Mouse (Mus musculus): ENCODE results near the gene 4930579F01Rik.
A peak's percentile ranks its signal among the peaks of the same experiment; 100 is the strongest.

Gene 4930579F01Rik

DNA sequence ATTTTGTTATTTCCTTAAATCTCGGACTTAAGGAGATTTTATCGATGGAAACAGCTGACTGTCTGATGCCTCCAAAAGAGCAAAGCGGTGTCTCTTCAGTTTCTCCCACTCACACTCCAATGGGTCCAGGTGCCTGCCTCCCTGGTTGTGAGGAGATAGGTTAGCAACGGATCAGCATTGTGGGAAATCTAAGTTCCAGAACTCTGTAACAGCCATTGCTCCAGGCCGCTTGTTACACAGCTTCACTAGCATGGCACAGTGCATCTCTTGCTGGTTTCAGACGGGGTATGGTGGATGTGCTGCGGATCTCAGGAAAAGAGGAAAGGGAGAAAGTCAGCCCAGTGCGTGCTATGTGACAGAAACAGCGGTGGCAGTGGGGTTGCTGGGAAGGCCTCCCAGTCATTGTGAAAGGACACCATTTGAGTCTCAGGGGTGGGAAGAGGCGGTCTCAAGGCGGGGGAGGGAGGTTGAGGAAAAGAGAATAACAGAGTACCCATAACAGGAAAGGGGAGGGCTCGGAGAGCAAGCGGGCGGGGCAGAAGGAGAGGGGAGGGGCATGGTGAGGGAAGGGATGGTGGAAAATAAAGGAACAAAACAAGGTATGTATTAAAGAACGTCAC is at the start of gene 4930579F01Rik:
Gene 4930579F01Rik, minus strand, starts transcription at position 143 of the 620 bp plus-strand sequence.
- no peak for DNase-seq (ENCODE audit: low spot score)

DNA sequence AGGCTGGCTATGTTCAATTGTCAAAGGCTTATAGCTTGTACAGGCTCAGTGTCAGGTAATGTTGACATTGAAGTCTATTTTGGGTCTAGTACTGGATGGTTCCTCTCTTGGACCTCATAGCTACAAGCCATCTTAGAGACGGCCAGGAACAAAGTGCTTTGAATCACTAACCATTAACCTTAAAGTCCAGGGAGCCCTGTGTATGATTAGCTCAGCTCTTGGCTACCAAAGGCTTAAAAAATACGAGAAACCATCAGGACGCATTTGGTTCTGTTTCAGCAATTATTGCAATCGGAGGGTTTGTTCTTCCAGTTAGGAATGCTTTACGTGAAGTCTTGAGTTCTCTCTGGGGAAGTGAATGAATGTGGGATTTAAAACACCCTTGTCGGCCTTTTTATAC is 49.3 kb upstream of the 4930579F01Rik start:
- no peak for DNase-seq (ENCODE audit: low spot score)

DNA sequence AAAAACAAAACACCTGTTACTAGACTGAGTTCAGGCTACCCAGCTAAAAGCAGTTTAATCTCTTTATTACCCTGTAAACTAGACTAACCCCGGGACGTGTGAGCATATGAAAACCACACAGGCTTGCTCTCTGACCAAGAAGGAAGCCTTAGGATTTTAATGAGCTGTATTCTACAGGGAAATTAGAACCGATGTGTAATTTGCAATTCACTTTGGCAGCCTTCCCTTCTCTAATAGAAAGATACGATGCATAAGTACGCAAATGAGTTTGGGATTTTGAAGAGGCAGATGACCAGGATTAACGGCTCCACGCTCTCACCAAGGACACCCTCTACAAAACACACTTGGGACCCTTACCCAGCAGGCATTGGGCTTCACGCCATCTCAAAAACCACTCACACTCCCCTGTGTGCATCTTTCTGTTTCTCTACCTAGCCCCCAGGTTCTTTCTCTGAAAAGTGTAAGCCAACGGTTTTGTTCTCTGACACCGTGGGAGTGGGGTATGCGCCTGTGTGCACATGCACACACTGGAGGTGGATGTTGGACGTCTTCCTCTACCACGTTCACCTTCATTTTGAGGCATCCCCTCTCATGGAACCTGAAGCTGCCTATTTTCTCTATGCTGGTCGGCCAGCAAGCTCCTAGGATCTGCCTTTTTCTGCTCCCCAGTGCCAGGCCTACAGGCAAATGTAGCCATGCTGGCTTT is 48.5 kb upstream of the 4930579F01Rik start:
- no peak for DNase-seq (ENCODE audit: low spot score)

DNA sequence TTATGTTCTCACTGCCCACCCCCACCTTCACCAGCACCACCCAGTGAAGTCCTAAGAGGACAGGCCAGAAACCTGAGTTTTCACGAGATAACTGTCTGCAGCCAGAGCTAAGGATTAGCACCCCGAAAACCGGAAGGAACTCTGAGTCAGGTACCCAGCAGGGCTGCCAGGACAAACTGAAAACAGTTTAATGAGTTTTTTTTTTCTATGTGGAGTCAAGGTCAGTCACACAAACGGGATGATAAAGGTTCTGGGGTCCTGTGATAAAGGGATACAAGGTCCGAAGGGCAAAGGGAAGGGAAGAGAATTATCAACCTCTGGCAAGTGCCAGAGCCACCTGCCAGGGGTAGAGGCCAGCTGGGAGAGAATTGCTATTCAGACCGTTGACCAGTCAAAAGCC is 47.7 kb upstream of the 4930579F01Rik start:
- DNase-seq (ENCODE audit: low spot score) = no peak

DNA sequence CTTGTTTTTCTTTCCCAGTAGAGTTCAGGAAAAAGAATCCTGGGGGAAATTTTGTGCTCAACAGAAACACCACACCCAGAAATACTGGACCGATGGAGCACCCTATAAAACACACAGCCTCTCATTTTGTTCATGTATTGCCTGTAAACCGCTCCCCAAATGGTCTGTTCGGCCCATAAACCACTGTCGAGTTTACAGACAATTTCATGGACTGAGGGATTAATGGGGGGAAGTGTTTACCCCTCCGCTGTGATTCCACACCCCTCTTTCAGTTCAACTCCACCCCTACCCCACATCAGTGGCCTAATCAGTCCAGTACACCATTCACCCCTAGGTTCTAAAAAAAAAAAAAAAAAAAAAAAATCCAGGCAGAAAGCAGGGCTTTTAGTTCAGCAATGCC is 47.3 kb upstream of the 4930579F01Rik start:
- no peak for DNase-seq (ENCODE audit: low spot score)

GRCm38 (mm10) chr3:138240411-138240810 is 46.8 kb upstream of the 4930579F01Rik start:
- no peak for DNase-seq (ENCODE audit: low spot score)

- no peak for DNase-seq (ENCODE audit: low spot score)
Measured at GRCm38 (mm10) chr3:138239461-138239860, 45.8 kb upstream of the 4930579F01Rik start.

- no peak for DNase-seq (ENCODE audit: low spot score)
Measured at GRCm38 (mm10) chr3:138238046-138238445, 44.4 kb upstream of the 4930579F01Rik start.

DNA sequence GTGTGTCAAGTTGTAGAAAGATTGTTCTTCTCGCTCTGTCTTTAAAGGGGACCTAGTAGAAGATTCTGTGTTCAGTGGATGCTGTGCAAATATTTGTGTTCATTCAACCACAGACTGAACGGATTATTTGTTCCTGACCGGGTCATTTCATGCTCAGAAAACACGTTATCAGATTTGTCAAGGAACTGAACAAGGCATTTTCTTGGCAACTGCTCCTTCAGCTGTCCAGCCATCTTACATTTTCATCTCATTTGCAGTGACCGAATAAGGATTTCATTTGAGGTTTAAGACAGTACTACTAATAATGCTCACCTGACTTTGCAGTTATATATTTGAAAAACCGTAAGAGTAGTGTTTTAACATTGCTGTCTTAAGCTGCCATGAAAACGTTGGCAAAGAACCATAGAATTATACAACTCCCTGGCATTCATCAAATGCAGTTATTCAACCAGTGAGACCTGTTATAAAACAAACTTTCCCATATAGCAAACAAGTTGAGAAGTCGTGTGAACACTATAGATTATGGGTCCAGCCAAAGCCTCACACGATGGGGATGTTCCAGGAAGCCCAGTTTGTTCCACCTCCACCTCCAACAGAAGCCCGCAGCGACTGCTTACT is 43.0 kb upstream of the 4930579F01Rik start:
- no peak for DNase-seq (ENCODE audit: low spot score)

- no peak for DNase-seq (ENCODE audit: low spot score)
Measured at GRCm38 (mm10) chr3:138231531-138231930, 37.9 kb upstream of the 4930579F01Rik start.

GRCm38 (mm10) chr3:138230266-138230665 is 36.6 kb upstream of the 4930579F01Rik start:
- no peak for DNase-seq (ENCODE audit: low spot score)

GRCm38 (mm10) chr3:138229448-138229847 is 35.8 kb upstream of the 4930579F01Rik start:
- DNase-seq (ENCODE audit: low spot score) = no peak

GRCm38 (mm10) chr3:138227782-138228181 is 34.2 kb upstream of the 4930579F01Rik start:
- no peak for DNase-seq (ENCODE audit: low spot score)

DNA sequence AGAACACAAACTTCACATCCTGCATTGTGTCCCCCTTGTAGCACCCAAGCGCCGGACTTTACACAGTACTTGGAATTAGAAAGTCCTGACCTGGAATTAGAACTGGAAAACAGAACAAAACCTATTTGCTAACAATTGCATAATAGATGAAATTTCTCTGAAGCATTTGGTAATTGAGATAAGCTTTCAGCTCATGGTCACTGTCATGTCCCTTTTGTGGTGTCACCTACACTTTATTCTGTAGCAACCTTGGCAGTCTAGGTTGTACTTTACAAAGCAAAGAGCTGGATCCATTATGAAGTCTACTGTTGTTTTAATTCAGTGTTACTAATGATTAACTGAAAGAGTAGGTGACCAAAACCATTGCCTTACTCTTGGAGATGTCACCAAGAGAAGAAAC is 33.5 kb upstream of the 4930579F01Rik start:
- no peak for DNase-seq (ENCODE audit: low spot score)

GRCm38 (mm10) chr3:138226476-138226875 is 32.9 kb upstream of the 4930579F01Rik start:
- no peak for DNase-seq (ENCODE audit: low spot score)

- DNase-seq (ENCODE audit: low spot score) = peak; percentile 14
Measured at GRCm38 (mm10) chr3:138225853-138226252, 32.2 kb upstream of the 4930579F01Rik start.

- DNase-seq (ENCODE audit: low spot score) = no peak
Measured at GRCm38 (mm10) chr3:138225331-138225730, 31.7 kb upstream of the 4930579F01Rik start.

- DNase-seq (ENCODE audit: low spot score) = no peak
Measured at GRCm38 (mm10) chr3:138224363-138224954, 30.8 kb upstream of the 4930579F01Rik start.

GRCm38 (mm10) chr3:138222952-138223351 is 29.3 kb upstream of the 4930579F01Rik start:
- DNase-seq (ENCODE audit: low spot score) = peak; percentile 92

- no peak for DNase-seq (ENCODE audit: low spot score)
Measured at GRCm38 (mm10) chr3:138222511-138222910, 28.9 kb upstream of the 4930579F01Rik start.

GRCm38 (mm10) chr3:138221116-138221515 is 27.5 kb upstream of the 4930579F01Rik start:
- DNase-seq (ENCODE audit: low spot score) = no peak

DNA sequence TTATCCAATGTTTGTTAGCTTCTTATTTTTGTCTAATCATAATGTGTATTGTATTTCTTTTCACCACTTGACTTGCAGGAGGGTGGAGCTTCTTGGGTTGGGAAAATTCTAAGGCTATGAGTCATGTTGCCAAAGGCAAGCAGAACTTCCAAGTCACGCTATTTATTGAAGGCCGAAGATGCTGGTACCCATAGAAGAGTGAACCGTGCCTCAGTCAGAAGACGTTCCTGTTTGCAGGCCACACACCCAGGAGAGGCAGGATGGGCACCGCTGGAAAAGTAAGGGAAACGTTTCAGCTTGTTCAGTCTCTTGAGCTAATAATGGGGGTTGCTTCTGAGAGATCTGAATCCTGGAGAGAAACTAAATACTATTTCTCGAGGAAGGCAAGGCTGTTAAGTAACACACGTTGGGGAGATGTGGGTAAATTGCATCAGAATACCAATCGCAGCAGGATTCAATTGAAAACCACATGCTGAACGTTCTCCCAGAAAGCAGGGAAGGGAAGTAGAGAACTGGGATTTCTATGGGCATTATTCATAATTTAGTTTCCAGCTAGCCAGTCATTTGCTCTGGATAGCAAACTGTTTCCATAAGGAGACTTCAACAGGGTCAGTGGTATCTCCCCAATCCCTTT is 24.1 kb upstream of the 4930579F01Rik start, which contains the start of gene Adh7:
Gene Adh7, plus strand, starts transcription at position 130 of the 634 bp plus-strand sequence.
- DNase-seq (ENCODE audit: low spot score) = no peak
